ENCODE assay signal across 9 mouse cellular contexts in genomic region chr2:30106364-30106763, GRCm38 (mm10). TPM values are rescaled to one million over a fixed set of nuclear protein-coding genes. Genes with fewer than 3 reads are reported as not detected.
A peak's percentile ranks its signal among the peaks of the same experiment; 100 is the strongest.
DNase-seq lines count a peak whose midpoint lies in the region; ATAC-seq and TF ChIP-seq lines count a peak whose summit lies in the region.
"Had no signal": no experiment of that assay in that cellular context is flagged by ENCODE, and none has a peak within 500 bp of the region (broad histone marks: within the 10 kb centered on the region; RNA-seq: fewer than 3 reads in every experiment).

No protein-coding gene starts in this region.

- ATAC-seq in heart, embryonic 11.5 days (replicated peaks; ENCODE audit: insufficient number of reproducible peaks, low FRiP score, low TSS enrichment) = no peak
- no peak for ATAC-seq in kidney, postnatal 0 days (replicated peaks; ENCODE audit: low FRiP score, low read depth)
- ATAC-seq in megakaryocyte-erythroid progenitor cell, adult 5-6 weeks (replicated peaks; ENCODE audit: low FRiP score, low TSS enrichment, poor library complexity, severe bottlenecking) = peak; percentile 75

- H3K4me3 ChIP-seq in heart, embryonic 11.5 days (ENCODE audit: low read depth, low read length) = no peak overlapping the region
- H3K4me3 ChIP-seq in kidney, postnatal 0 days (replicated peaks; ENCODE audit: low read depth, low read length) = no peak overlapping the region
- H3K4me3 ChIP-seq: megakaryocyte, embryonic 14.5 days had no signal

- H3K27me3 ChIP-seq in heart, embryonic 11.5 days (ENCODE audit: control insufficient read depth, insufficient read depth, low read length) = no peaks in the 10 kb centered on the region
- H3K27me3 ChIP-seq in kidney, postnatal 0 days (ENCODE audit: insufficient read depth, low read length) = no peaks in the 10 kb centered on the region

- no peak overlapping the region for H3K9ac ChIP-seq in heart, embryonic 11.5 days (ENCODE audit: low read depth, low read length)
- H3K9ac ChIP-seq in kidney, postnatal 0 days (ENCODE audit: low read depth, low read length) = no peak overlapping the region

- no peak overlapping the region for H3K27ac ChIP-seq in heart, embryonic 11.5 days (ENCODE audit: low read depth, low read length)
- no peak overlapping the region for H3K27ac ChIP-seq in kidney, postnatal 0 days

- no peaks in the 10 kb centered on the region for H3K4me1 ChIP-seq in heart, embryonic 11.5 days (ENCODE audit: control insufficient read depth, insufficient read depth, low read length)
- no peaks in the 10 kb centered on the region for H3K4me1 ChIP-seq in kidney, postnatal 0 days (replicated peaks; ENCODE audit: insufficient read depth, low read length)

- peak; percentile 34 for DNase-seq in heart, adult 8-10 months (ENCODE audit: low spot score)
- peak; percentile 57 for DNase-seq in right cerebral cortex, postnatal 14 days
- DNase-seq in right cerebral cortex, postnatal 25 days = no peak
- peak; percentile 62 to 63 for DNase-seq in adrenal gland, postnatal 36 days
- DNase-seq in kidney, postnatal 0 days (ENCODE audit: low spot score) = peak; percentile 59
- no peak for DNase-seq in frontal cortex, postnatal 14 days (ENCODE audit: low spot score in 2 of 2)

- peak; percentile 82 for TF ChIP-seq CTCF in kidney, postnatal 0 days (IDR thresholded peaks at IDR 0.05; ENCODE audit: low read depth)

- no peaks in the 10 kb centered on the region for H3K9me3 ChIP-seq in heart, embryonic 11.5 days (replicated peaks; ENCODE audit: control insufficient read depth, low read length)
- H3K9me3 ChIP-seq in kidney, postnatal 0 days (replicated peaks; ENCODE audit: low read length) = no peaks in the 10 kb centered on the region
- H3K9me3 ChIP-seq: megakaryocyte, embryonic 14.5 days had no signal

- peaks cover 30% of the 10 kb centered on the region for H3K36me3 ChIP-seq in heart, embryonic 11.5 days (ENCODE audit: control insufficient read depth, insufficient read depth, low read length)
- peaks cover 60% of the 10 kb centered on the region for H3K36me3 ChIP-seq in kidney, postnatal 0 days (ENCODE audit: insufficient read depth, low read length)

- no peak overlapping the region for H3K4me2 ChIP-seq in heart, embryonic 11.5 days
- no peak overlapping the region for H3K4me2 ChIP-seq in kidney, postnatal 0 days (ENCODE audit: low read length)

RNA-seq across cellular contexts. Expression of gene Zdhhc12, which starts 12.9 kb away (rescaled TPM):
- 1 to 10 TPM; 2.3 to 4.1 (median 3.6) TPM for total RNA-seq in heart, adult 8-10 months (2022)
- 56.3 and 59.1 TPM in 2 replicates for polyA plus RNA-seq in heart, embryonic 11.5 days (2014; fragmentation: Nextera tagmentation; extraction: Ambion mirVana)
- total RNA-seq in adrenal gland, postnatal 36 days (2021) = 10 to 100 TPM; 16.2 to 25.8 TPM
- 31.8 and 37.0 TPM in 2 replicates for polyA plus RNA-seq in kidney, postnatal 0 days (2015; fragmentation: Nextera tagmentation; extraction: Ambion mirVana)
- total RNA-seq in megakaryocyte-erythroid progenitor cell, adult 5-6 weeks (2014; fragmentation: Nextera tagmentation) = 9.6 and 25.4 TPM in 2 replicates
- total RNA-seq in megakaryocyte-erythroid progenitor cell, adult 5-6 weeks (2017) = 2.9 and 6.5 TPM in 2 replicates

RNA-seq across cellular contexts. Expression of gene Zer1, which starts 18.0 kb away (rescaled TPM):
- 10 to 100 TPM; 24.9 to 27.6 (median 25.8) TPM for total RNA-seq in heart, adult 8-10 months (2022)
- 5.4 and 7.1 TPM in 2 replicates for polyA plus RNA-seq in heart, embryonic 11.5 days (2014; fragmentation: Nextera tagmentation; extraction: Ambion mirVana)
- total RNA-seq in adrenal gland, postnatal 36 days (2021) = 10 to 100 TPM; 32.0 to 40.7 TPM
- 4.4 and 4.9 TPM in 2 replicates for polyA plus RNA-seq in kidney, postnatal 0 days (2015; fragmentation: Nextera tagmentation; extraction: Ambion mirVana)
- total RNA-seq in megakaryocyte-erythroid progenitor cell, adult 5-6 weeks (2014; fragmentation: Nextera tagmentation) = 33.7 and 37.8 TPM in 2 replicates
- total RNA-seq in megakaryocyte-erythroid progenitor cell, adult 5-6 weeks (2017) = 7.5 and 8.3 TPM in 2 replicates

RNA-seq across cellular contexts. Expression of gene Tbc1d13, which starts 27.2 kb away (rescaled TPM):
- 10 to 100 TPM; 14.8 to 19.9 (median 17.6) TPM for total RNA-seq in heart, adult 8-10 months (2022)
- 8.2 and 9.1 TPM in 2 replicates for polyA plus RNA-seq in heart, embryonic 11.5 days (2014; fragmentation: Nextera tagmentation; extraction: Ambion mirVana)
- total RNA-seq in adrenal gland, postnatal 36 days (2021) = 10 to 100 TPM; 49.3 to 56.3 TPM
- 6.4 and 6.6 TPM in 2 replicates for polyA plus RNA-seq in kidney, postnatal 0 days (2015; fragmentation: Nextera tagmentation; extraction: Ambion mirVana)
- total RNA-seq in megakaryocyte-erythroid progenitor cell, adult 5-6 weeks (2014; fragmentation: Nextera tagmentation) = 39.9 and 48.0 TPM in 2 replicates
- total RNA-seq in megakaryocyte-erythroid progenitor cell, adult 5-6 weeks (2017) = 22.5 and 36.4 TPM in 2 replicates

RNA-seq across cellular contexts. Expression of gene Pkn3, which starts 28.9 kb away (rescaled TPM):
- 10 to 100 TPM in 2 of 4 experiments, 1 to 10 TPM in 2; 9.0 to 11.2 (median 10.1) TPM for total RNA-seq in heart, adult 8-10 months (2022)
- polyA plus RNA-seq in heart, embryonic 11.5 days (2014; fragmentation: Nextera tagmentation; extraction: Ambion mirVana) = 11.0 and 11.2 TPM in 2 replicates
- 1 to 10 TPM; 5.5 to 6.3 TPM for total RNA-seq in adrenal gland, postnatal 36 days (2021)
- polyA plus RNA-seq in kidney, postnatal 0 days (2015; fragmentation: Nextera tagmentation; extraction: Ambion mirVana) = 5.7 and 6.4 TPM in 2 replicates
- 6.9 and 11.7 TPM in 2 replicates for total RNA-seq in megakaryocyte-erythroid progenitor cell, adult 5-6 weeks (2014; fragmentation: Nextera tagmentation)
- total RNA-seq in megakaryocyte-erythroid progenitor cell, adult 5-6 weeks (2017) = 2.4 and 3.9 TPM in 2 replicates

RNA-seq across cellular contexts. Expression of gene Set, which starts 49.2 kb away (rescaled TPM):
- total RNA-seq in heart, adult 8-10 months (2022) = 100 to 1,000 TPM in 2 of 4 experiments, 10 to 100 TPM in 2; 98.3 to 109 (median 100) TPM
- polyA plus RNA-seq in heart, embryonic 11.5 days (2014; fragmentation: Nextera tagmentation; extraction: Ambion mirVana) = 291 and 322 TPM in 2 replicates
- total RNA-seq in adrenal gland, postnatal 36 days (2021) = 100 to 1,000 TPM; 255 to 277 TPM
- polyA plus RNA-seq in kidney, postnatal 0 days (2015; fragmentation: Nextera tagmentation; extraction: Ambion mirVana) = 411 and 412 TPM in 2 replicates
- total RNA-seq in megakaryocyte-erythroid progenitor cell, adult 5-6 weeks (2014; fragmentation: Nextera tagmentation) = 403 and 560 TPM in 2 replicates
- total RNA-seq in megakaryocyte-erythroid progenitor cell, adult 5-6 weeks (2017) = 1,507 and 2,355 TPM in 2 replicates

Comparison
In these comparisons a context has a peak if more than half of its experiments do, and no peak if none do; other contexts are left out.
1. DNase-seq: peak in heart, adult 8-10 months (single experiment), right cerebral cortex, postnatal 14 days (single experiment), adrenal gland, postnatal 36 days (2 of 2) and kidney, postnatal 0 days (single experiment); none in right cerebral cortex, postnatal 25 days (single experiment) and frontal cortex, postnatal 14 days (0 of 2).